Mouse (Mus musculus) gastrocnemius, postnatal 25 days (tissue): ENCODE measurements around the gene Gm21974. TPM values are rescaled to one million over a fixed set of nuclear protein-coding genes. Genes with fewer than 3 reads are reported as not detected.
"Not testable (repeated sequence)": the region's sequence is repeated elsewhere in the genome, so short reads cannot be mapped to it uniquely, and the experiment has no call there.

ENCODE experiments used
- DNase-seq: peaks from one replicate; pipeline ENCODE4 v3.0.0; 2022
- long read RNA-seq, 2 experiments: library from polyadenylated mRNA; stranded (forward); transcript quantifications; one replicate each; pipeline ENCODE4 v2.0.0; 2021
- total RNA-seq, 2 experiments: library from RNA; stranded (reverse); gene quantifications; 1 replicate in 1 of 2; 2 replicates in 1 of 2; pipeline ENCODE4 v1.2.3; 2021

Gene Gm21974
- not detected for total RNA-seq
- long read RNA-seq, experiment 1, partial matches to known transcripts = 1 of 1 reads
- long read RNA-seq, experiment 1, other reads (novel, unspliced or antisense) = 0 of 1 reads
- long read RNA-seq, experiment 2, partial matches to known transcripts = 1 of 2 reads
- long read RNA-seq, experiment 2, other reads (novel, unspliced or antisense) = 1 of 2 reads

- DNase-seq = peak; percentile 96
Measured at GRCm38 (mm10) chr7:127895442-127895841, at the start of gene Gm21974, which contains the start of gene Vkorc1. Gene Gm21974, minus strand, starts transcription at chr7:127895454. Gene Vkorc1, minus strand, starts transcription at chr7:127895617.

DNA sequence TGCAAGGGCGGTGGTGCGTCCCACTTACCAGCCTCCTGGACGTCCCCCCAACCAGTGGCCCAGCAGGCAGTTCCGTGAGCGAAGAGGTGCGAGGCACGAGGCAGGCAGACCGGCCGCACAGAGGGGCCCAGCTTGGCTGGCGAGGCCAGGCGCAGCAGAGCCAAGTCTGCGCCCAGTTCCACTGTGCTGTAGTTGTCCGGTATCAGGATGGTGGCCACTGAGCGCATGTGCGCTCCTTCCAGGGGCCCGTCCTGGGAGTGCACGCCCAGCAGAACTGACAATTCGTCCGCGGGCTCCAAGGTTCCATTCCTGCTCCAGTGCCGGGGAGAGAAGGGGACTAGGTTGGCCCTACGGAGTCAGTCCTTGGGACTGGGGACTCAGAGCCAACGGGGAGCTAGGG, 49.4 kb upstream of the Gm21974 start:
- no peak for DNase-seq

DNA sequence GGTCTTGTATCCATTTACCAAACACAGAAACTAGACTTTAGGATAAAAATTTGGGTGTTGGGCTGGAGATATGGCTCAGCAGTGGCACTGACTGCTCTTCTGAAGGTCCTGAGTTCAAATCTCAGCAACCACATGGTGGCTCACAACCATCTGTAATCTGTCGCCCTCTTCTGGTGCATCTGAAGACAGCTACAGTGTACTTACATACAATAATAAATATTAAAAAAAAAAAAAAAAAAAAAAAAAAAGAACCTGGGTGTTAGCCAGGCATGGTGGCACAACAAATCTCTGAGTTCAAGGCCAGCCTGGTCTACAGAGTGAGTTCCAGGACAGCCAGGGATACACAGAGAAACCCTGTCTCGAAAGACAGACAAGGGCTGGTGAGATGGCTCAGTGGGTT, 46.8 kb upstream of the Gm21974 start:
- not testable (repeated sequence) for DNase-seq

GRCm38 (mm10) chr7:127936216-127936884, 41.1 kb upstream of the Gm21974 start:
- no peak for DNase-seq

GRCm38 (mm10) chr7:127935748-127936159, 40.5 kb upstream of the Gm21974 start:
- DNase-seq = no peak

DNA sequence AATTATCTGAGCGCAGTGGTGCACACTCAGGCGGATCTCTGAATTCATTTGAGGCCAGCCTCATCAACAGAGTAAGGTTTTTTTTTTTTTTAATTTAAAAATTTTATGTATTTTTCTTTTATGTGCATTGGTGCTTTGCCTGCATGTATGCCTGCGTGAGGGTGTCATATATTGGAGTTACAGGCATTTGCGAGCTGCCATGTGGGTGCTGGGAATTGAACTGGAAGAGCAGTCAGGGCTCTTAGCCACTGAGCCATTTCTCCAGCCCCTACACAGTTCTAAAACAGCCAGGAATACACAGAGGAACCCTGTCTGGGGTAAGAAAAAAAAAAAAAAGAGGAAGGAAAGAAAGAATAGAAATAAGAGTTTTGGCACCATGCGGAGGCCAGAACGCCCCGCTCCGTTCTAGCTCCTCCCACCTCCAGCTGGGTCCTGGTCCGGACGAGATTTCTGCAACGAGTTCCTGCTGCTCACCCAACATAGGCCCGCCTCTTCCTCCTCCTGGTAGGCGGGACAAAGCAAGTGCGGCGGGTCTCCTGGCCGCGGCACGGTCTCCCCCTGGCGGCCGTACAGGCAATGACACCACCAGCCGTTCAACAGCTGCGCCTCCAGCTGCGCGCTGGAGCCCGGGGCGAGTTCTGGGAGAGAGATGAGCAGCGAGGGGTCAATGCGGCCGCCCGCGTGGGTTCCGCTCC, 39.9 kb upstream of the Gm21974 start:
- DNase-seq = peak; percentile 96

GRCm38 (mm10) chr7:127934075-127934474, 38.8 kb upstream of the Gm21974 start:
- DNase-seq = no peak

GRCm38 (mm10) chr7:127932273-127933031, 37.2 kb upstream of the Gm21974 start:
- no peak for DNase-seq

DNA sequence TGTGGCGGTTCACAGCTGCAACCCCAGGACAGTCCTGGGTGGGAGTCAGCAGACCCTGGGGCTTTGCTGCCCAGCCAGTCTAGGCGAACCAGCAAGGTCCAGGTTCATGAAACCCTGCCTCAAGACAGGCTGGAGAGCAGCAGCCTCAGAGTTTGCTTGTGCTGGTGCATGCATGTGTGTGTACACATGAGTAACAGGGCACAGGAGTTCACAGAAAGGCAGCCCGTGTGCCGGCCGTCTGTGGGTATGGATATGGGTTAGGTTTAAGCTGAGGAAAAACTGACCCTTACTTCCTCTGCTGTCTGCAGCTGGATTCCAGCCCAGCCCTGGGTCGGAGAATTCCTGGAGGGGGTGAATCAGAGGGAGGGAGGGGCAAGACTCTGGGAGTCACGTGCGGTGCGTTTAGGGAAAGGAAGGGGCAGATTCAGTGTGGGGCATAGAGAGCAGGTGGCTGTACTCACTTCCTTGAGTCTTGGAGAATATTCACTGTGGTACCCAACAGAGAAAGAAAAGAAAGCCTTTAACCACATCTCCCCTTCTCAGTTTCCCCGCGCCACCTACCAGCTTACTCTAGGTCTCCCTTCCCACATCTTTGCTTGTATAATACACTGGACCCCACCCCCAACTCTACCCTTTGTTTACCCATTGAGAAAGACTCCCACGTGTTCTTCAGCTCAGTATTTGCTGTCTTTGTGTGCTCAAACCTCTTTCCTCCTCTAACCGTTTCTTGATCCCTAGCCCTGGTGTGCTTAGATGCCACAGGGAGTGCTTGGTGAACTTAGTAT, 36.3 kb upstream of the Gm21974 start:
- DNase-seq = no peak

DNA sequence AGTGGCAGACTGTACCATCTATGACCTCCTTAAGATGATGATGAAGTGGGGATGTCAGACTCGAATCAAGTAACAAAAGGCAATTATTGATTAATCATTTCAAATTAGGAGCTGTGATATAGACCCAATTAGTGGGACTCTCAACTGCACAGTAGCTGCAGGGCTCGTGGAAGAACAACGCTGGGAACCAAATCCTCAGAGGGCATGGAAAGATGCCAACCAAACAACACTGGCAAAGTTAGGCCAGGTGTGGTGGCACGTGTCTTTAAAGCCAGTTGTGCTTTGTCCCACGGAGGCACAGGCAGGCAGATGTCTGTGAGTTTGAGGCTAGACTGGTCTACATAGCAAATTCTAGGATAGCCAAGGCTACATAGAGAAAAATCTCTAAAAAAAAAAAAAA, 35.4 kb upstream of the Gm21974 start:
- no peak for DNase-seq

GRCm38 (mm10) chr7:127929923-127930322, 34.7 kb upstream of the Gm21974 start, which contains the start of gene Prss8:
Gene Prss8, minus strand, starts transcription at chr7:127930104.
- no peak for DNase-seq

DNA sequence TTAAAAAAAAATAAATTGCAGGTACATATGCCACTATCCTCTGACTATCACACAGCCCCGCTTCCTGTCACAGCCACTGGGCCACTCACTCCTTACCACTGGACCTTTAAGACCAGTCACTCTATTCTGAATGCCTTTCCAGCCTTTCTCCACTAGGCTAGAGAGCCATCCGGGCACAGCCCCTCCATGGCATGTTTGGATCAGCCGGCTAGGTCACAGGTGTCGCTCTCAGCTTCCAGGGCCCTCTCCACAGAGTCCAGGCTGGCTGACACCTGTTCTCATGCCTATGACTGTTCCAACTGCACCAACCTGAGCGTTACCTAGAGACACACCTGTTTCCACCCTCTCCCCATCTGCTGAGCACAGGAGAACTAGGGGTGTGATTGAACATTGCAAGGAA, 33.3 kb upstream of the Gm21974 start:
- DNase-seq = no peak

DNA sequence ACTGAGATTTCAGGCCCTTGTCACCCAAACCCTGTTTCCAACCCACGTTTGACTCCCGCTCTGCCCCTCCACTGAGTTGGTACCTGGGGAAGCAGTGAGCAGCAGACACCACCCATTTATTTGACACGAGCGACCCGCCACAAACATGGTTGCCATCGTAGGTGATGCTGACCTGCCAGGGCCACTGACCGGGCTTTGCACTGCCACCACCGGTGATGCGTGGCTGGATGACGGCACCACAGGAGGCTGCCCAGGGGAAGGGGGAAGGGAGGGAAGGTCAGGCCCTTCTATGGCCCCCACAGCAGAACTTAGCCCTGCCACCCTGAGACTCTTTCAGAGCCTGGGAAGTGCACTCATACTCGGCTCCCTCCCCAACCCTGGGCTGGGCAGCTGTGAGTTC, 32.5 kb upstream of the Gm21974 start:
- DNase-seq = no peak

- no peak for DNase-seq
Measured at GRCm38 (mm10) chr7:127926846-127927245, 31.6 kb upstream of the Gm21974 start.

- no peak for DNase-seq
Measured at GRCm38 (mm10) chr7:127926066-127926465, 30.8 kb upstream of the Gm21974 start.

- DNase-seq = no peak
Measured at GRCm38 (mm10) chr7:127925252-127925651, 30.0 kb upstream of the Gm21974 start.

DNA sequence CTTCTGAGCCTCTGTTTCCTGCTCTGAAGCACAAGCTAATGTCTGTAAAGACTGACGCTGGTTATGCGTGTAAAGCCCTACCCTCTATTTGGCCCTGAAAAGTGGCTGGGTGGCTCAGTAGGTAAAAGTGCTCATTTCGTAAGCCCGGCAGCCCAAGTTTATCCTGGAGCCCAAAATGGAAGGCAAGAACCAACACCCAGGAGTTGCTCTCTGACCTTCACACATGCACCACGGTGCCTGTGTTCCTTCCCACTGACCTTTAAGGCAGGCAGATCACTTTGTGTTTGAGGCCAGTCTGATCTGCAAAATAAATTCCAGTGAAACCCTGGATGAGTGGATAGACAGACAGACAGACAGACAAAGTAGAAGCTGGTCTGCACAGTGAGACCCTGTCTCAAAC, 28.5 kb upstream of the Gm21974 start:
- no peak for DNase-seq

DNA sequence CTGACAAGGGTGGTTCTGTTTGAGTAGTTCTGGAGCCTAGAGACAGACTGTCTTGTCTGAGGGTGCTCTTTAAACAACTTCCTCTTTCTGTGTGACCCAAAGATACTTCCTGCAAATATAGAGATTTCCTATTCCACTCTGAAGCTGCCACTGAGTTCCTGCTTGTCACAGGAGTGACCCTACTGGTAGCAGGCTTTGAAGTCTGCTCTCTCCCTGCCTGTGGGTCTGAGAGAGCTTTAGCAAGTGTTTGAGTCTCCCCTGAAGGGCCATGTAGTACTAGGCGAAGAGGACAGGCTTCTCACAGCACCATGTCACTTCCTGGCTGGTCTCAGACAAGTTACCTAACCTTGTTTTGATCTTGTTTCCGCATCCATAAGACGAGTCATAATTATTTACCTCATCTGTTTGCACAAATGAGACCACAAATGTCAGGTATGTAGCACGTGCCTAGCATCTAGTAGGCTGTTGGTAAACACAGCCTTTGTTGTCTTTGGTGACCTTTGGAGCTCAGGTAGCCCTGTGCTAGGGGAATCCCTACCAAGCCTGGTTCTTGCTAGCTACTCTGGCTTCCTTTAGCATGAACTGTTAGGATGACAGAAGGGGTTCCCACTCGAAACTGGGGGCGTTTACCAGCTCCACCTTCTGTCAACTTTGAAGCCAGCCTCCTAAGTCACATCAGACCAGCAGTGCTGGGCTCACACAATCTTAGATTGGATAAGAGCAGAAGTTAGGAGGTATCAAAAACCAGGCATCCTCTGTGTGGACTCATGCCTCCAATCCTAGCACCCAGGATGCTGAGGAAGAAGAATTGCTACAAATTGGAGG, 27.4 kb upstream of the Gm21974 start:
- DNase-seq = no peak

DNA sequence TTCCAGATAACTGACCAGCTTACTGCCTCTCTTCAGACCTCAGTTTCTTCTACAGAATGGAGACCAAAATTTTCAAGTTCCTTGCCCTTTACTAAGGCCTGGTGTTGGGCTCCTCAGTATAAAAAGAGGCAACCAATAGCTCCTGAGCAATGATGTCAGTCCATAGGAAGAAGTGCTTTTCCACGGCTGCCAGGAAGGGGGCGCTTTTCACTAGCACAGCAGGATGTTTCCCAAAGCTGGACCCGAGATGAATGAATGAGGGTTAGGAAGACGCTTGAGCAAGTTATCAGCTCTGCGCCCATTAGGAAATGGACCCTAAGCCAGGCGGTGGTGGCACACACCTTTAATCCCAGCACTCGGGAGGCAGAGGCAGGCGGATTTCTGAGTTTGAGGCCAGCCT, 26.3 kb upstream of the Gm21974 start:
- DNase-seq = no peak

- DNase-seq = no peak
Measured at GRCm38 (mm10) chr7:127919290-127919689, 24.0 kb upstream of the Gm21974 start.

DNA sequence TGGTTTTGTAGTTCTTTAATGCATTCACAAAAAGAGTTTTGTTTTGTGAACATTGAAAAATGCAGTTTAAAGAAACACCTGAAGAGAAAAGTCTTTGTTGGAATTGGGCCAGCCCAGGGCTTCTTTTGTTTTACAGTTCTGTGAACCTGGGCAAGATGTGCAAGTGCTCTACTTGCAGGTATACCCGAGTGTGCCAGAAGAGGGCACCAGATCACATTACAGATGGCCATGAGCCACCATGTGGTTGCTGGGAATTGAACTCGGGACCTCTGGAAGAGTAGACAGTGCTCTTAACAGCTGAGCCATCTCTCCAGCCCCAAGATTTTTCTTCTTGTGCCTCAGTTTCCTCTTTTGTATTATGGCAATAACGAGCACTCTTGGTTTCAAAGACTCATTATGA, 22.9 kb upstream of the Gm21974 start:
- no peak for DNase-seq
